Mouse (Mus musculus) frontal cortex, postnatal 36 days (tissue): Measurements from ENCODE around the gene 1700019D03Rik.

Source experiments
- DNase-seq, 2 experiments: peaks; one replicate each; pipeline ENCODE4 v3.0.0; 2022; ENCODE audit warnings: low spot score in 2 of 2

1700019D03Rik gene

DNA sequence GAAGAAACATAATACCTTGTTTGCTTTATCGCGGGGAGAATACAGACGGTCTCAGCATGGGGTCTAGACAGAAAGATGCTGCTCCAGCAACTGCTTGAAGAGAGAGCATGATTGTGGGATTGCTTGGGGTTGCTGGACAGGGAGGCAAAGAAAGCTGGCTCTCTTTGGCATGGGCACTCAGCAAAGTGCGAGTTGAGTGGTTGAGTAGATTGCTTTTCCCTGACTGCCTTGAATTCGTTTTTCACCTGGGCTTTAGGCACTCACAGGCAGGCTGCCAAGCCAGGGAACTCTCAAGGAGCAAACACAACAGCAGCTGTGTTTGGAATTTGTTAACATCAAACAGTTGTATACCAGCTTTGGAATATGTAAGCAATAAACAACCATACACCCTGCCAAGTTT is at the start of gene 1700019D03Rik:
TSS of gene 1700019D03Rik (minus strand) at position 101 of the 400 bp plus-strand sequence.
- DNase-seq = no peak

DNA sequence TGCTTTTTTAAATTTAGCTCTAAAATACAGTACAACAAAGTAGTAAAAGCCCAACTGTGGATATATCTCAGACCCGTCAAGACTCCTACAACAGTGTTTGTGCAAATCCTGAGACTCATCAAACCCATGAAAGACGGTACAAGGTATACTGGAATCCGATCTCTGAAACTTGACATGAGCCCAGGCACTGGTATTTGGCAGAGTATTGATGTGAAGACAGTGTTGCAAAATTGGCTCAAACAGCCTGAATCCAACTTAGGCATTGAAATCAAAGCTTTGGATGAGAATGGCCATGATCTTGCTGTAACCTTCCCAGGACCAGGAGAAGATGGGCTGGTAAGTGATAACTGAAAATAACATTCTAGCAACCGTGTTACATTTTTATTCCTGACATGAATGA is 43.9 kb upstream of the 1700019D03Rik start:
- no peak for DNase-seq

DNA sequence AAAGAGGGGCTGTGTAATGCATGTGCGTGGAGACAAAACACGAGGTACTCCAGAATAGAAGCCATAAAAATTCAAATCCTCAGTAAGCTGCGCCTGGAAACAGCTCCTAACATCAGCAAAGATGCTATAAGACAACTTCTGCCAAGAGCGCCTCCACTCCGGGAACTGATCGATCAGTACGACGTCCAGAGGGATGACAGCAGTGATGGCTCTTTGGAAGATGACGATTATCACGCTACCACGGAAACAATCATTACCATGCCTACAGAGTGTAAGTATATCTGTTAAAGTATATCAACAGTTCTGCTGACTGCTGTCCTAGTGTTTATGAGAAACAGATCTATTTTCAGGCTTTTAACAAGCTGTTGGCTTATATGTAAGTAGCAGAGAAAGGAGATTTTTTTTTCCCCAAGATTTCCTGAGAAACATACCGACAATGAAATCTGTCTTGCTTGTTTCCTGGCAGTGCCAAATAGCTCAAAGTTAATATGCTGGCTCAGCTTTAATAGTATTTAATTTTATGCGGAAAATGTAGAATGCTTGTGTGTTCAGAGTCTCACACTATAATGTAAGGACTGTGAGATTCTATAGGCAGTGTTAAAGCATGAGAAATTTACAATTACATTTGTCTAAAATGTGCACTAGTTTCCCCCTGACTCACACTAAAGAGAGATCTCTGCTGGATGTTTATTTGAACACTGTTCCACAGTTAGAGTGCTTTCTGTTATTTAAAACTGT is 42.1 kb upstream of the 1700019D03Rik start:
- peak; percentile 27 to 60 for DNase-seq

DNA sequence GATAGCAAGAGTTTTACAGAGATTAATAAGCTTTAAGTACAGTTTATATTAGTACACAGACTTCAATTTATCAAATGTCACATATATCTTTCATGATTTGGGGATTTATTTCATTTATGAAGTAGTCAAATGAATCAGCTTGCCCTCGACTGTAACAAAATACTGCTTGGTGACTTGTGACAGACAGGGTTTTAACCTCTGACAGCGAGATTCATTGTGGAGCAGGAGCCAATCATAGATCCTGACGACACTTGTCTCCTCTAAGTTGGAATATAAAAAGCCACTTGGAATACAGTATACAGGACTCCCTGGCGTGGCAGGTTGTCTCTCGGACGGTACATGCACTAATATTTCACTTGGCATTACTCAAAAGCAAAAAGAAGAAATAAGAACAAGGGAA is 41.4 kb upstream of the 1700019D03Rik start, which contains the start of gene Mstn:
TSS of gene Mstn (plus strand) at position 301 of the 400 bp plus-strand sequence.
- DNase-seq = no peak

DNA sequence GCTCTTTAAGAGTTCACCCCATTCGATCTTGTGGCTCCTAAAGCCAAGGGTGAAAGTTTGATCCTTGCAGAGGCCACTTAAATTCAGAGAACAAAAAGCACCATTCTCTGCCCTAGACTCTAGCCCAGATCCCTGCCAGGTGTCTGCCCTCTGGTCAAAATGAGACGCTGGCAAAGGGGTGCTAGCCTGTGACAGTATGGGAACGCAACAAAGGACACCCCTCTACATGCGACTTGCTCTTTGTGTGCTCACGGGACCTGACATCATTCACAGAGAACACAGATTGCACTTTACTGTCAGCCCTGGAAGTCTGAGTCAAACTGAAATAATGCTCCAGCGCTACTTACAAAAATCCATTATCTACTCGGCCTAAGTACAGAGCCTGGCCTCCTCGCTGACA is 40.5 kb upstream of the 1700019D03Rik start:
- DNase-seq = no peak

DNA sequence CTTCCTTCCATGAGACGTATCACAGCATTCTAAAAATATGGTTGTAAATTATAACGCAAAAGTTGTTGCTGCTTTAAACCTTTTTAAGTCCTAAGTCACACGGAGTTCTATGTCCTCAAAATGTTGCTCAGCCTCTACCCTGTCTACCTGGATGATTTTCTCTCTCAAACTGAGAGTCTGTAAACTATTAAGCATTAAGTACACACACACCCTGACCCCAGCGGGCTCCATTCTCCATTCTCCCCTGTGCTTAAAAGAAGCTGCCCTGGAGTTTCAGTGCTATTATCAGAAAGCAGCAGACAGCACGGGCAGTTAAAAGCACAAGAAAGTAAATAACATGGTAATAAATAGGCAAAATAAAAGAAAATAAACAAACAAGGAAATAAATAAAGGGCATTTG is 39.1 kb upstream of the 1700019D03Rik start:
- no peak for DNase-seq

DNA sequence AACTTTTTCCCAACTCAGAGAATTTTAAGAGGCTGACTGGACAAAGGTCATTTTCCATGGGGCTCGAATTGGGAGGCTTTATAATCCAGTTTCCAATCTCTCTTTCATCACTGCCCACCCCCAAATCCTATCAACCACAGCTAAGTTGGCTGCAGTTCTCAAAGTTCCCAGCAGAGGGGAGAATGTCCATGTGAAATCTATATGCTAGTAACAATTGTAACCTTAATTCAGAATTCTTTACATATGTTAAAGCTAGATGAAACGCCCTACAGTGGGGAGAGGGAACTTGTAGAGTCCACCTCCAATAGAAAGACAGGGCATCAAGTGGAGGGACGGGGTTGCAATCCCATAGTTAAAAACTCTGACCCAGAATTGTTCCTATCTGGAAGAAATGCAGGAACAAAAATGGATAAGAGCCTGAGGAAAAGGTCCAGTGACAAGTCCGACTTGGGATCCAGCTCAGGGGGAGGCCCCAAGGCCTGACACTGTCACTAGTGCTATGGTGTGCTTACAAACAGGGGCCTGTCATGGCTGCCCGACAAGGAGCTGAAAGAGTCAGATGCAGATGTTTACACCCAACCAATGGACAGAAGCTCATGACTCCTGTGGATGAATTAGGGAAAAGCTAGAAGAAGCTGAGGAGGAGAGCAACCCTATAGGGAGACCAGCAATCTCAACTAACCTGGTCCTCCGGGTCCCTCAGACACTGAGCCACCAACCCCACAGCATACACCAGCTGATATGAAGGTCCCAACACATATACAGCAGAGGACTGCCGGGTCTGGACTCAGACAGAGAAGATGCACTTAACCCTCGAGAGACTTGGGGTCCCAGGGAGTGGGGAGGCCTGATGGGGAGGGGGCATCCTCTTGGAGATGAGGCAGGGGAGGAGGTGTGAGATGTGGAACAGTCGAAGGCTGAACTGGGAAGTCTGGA is 33.4 kb upstream of the 1700019D03Rik start:
- peak; percentile 71 to 76 for DNase-seq

DNA sequence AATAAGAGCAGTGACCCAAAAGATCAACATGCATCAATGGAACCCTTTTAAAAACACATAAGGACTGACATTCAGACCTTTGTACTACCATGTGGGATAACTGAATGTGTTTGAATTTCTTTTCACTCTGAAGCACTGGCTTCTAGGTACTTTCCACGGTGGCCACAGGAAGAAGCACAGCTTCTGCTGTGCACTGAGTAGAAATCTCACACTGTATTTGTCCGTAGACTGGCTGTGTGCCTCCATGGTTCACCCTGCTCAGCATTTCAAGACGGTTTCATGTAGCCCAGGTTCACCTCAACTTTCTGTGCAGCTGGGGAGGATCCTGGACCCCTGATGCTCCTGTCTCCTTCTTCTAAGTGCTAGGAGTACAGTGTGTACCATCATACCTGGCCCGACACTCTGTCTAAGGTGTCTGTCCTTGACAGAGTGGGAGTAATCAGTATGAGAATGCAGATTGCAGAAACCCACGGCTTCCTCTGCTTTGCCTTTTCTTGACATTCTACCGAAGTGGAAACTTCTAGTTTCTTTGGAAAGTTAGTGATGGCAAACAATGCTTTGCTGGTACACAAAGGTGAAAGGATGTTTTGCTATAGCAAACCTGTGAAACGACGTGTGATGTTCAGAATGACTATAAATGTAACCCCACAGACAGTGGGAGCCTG is 29.9 kb upstream of the 1700019D03Rik start:
- DNase-seq = no peak

DNA sequence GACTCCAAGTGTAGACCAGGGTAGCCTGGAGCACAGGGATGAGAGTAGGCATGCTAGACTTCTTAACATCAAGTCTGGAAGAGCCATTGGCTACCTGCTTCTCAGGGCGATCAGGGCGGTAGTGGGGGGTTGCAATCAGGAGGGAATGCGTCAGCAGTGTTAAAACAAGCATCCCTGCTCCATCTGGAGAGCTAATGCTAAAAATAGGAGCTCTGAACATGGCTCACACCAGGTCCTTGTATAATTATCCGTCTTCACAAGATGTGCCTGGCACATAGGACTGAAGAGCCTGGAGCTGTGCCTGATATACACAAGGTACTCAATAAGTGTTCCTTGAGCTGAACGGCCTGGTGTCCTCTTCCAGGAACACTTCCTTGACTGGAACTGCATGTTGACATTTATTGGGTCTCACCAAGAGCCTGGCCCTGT is 17.5 kb upstream of the 1700019D03Rik start:
- DNase-seq = no peak

DNA sequence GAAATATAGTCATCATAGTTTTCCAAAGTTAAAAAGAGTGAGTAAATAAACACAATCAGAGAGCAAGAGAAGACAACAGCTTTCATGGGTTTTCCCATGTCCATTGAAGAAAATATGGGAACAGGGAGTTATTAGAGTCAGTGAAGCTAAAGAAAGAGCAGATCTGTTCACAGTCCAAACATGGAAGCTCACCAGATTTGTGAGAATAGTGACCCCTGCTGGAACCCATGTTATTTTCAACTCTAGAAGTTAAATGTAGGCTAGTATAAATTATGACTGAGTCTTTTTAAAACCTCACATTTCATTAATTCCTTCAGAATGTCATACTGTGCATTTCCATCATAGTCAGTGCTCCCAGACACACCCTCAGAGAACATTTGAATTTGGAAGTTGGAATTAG is 12.6 kb upstream of the 1700019D03Rik start:
- DNase-seq = peak in 1 of 2 experiments; percentile 32

DNA sequence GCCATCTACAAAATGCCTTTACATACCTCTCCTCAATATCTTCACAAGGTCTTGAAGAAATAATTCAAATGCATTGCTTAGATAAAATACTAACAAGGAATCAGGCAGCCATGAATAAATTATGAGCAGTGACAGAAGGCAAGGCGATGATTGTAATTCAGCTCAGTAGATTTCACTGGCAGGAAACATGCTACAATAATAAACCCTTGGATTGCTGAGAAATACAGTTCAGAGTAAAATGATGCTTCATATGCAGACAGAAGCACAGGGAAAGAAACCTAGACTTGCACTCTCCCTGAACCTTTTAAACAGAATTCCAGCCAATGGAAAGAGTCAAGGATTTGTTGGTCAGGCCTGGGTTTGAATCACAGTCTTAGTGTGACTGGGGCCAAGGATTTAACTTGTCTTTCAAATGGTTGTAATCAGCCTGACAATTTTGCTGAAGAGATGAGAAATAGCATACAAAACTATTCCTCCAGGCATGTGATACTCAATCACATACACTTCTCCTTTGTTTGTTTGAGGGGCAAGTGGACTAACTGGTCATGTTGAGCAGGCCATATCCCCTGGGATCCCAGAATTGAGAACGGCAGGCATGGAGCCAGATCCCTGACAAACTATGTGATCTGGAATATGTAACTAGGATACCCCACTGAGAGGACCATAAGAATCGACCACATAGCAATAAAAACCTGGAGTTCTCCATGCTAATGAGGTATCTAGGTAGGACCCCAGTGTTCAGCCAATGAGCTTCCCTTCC is 1.1 kb downstream of the 1700019D03Rik start:
- DNase-seq = no peak

DNA sequence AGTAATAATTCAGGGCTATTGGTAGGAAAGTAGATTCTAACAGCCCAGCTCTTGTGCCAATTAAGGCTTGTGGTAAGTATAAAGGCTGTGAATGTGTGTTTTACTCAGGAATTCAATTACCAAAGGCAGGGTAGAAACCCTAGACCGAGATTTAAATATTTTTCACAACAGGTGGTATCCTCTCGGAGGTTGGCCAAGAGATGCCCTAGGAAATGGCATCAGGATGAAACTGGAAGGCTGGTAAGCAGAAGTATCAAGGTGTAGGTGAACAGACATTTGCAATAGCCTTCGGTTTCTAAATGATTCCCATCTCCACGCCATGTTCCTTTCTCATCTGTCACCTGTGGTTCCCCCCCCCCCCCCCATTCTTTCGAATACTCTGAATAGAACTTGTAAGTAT is 4.4 kb downstream of the 1700019D03Rik start:
- DNase-seq = no peak

DNA sequence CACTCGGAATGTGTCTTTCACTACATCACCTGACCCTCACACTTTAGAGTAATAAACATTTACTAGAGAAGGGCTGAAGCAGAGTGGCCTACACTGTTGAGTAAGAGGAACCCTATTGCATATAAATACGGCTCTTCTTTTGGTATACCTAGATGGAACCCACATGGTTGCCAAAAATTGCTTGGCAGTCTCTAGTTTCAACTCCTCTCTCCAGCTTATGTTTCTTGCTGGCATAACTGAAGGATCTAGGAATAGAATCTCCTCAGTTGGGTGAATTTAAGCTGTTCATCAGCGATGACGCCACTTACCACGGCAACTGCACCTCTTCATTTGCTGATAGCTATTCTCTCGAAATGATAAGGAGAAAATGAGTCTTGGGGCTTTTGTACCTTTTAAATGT is 5.3 kb downstream of the 1700019D03Rik start:
- DNase-seq = peak in 1 of 2 experiments; percentile 57

DNA sequence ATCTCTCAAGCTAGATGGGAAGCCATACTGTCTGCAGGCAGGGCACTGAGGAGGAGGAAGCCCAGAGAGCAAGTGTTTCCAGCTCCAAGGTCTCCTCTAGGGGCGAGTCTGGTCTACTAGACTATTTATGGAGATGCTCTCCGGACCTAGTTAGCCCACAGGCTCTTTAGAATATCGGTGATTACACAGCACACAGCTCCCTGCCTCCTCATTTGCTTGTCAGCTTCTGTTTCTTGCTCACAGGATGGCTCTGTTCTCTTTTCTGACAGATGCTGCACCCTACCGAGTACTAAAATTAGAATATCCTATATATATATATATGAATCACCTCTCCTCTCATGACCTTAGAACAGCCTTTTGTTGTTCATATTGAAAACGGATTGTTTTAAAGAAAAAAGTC is 33.3 kb downstream of the 1700019D03Rik start:
- DNase-seq = peak; percentile 35 to 59

DNA sequence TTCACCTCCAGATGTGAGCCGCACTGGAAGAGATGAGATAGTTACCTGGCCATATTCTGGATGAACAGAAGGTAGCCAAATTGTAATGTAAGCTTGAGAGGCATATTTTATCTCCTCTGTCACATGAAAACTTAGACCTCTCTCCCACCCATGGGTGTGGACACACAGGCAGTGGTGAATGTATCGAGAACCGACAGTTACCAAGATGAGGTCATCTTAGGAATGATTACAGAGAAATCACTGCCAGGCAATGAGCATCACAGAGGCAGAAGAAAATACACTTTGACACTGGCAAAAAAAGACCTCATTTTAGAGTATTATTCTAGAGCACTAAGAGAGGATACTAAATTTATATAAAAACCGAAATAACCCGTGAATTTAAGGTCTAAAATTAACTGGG is 46.8 kb downstream of the 1700019D03Rik start:
- DNase-seq = no peak

DNA sequence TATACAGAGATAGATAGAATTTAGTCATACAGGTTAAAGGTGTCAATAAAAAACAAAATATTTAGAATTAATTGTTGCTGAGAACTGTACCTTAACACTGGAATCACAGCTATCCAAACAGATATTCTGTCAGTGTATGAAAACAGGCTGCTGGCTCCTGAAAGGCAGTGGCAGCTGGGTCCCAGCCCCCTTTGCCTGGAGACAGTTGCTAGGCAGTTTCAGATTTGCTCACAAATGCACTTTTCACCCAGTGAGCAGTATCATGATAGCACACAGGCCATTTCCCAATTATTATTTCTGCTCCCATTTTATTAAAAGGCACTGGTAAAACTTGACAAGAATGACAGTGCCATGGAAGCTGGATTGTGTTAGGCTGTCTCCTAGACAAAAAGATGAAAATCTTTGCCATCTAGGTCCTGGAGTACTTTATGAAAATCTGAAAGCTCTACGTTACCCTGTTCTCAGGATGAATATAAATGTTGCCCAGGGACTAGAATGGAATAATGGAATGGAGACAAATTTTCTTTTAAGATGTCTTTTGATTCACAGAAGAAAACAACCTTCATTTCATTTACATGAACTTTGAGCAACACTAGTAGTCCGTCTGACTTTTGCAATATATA is 48.0 kb downstream of the 1700019D03Rik start:
- DNase-seq = no peak

DNA sequence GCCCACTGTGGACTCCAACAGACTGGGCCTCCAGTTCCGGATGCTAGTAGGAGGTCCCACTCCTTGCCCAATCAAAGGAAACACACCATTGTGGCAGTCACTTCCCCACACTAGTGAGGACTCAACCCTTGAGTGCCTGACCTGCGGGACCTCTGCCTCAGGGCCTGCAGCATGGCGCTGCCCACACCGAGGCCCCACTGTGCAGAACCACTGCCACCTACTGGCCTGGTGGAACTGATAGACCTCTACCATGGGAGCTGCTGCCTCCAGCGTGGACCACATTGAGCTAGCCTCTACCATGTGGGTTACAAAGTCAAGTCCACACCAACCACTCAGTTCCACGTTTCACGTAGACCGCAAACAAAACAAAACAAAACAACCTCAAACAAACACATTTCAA is 55.4 kb downstream of the 1700019D03Rik start:
- no peak for DNase-seq

DNA sequence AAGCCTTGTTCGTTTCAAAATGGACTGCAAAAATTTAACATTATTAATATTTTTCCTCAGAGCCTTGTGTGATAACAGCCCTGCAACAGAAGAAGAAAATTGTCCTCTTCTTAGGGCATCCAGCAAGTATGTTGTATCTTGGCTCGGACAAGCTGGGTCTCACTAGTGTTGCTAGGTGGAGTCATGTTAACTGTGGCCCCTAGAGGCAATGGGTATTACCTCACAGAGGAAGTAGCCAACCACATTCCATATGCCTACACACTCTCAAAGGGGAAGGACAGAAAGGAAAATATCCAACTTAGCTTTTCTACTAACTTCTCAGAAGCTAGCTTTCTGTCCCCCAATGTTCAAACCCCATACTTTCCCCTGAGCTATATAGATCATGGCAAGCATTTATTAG is 56.9 kb downstream of the 1700019D03Rik start:
- DNase-seq = no peak

DNA sequence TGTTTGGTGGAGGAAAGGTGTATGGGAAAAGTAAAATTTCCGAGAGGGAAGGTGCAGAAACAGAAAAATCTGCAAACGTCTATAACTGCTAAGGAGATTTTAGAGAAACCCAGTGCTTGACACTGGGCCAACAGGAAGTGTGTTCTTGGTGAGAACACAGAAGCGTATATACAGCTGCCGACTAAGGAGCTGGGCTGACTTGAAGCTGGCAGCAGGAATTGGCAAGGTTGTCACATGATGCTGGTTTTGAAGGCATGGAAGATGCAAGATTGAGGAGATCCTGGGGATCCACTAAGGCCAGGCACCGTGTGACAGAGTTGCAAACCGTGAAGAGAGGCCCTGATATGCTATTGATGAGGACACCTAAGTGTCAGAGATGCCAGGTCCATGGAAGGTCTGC is 59.8 kb downstream of the 1700019D03Rik start:
- no peak for DNase-seq

DNA sequence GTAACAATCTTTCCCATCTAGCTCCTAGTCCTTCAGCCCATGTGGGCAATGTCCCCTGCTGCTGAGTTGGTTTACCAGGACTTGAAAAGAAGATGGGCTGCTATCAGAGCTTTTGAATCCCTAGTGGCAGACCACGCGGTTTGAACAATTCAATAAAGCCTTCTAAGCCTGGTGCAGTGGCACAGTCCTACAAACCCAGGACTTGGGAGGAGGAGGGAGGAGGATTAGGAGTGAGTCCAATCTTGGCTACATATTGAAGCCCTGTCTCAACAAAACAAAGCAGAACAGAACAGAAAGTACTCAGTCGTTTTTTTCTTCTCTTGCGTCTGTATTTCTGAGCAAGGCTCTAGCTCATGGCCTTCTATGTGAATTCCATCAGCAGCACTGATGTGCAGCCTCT is 63.2 kb downstream of the 1700019D03Rik start:
- DNase-seq = no peak

DNA sequence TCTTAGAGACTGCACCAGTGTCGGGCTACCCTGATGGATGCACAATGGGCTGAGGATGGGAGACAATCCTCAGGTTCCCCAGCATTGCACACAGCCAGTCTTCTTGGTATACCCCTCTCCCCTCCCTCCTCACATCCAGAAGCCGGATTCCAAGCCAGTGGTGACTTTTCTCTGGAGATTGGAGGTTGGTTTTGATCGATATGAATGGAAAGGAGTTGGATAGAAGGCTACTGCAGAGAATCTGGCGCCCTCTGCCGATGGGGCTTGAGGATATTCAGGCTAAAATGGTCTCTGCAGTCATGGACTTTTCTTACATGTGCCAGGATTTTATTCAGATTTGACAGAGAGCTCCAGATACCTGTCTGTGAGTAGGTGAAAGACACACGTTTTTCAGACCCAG is 64.9 kb downstream of the 1700019D03Rik start:
- peak; percentile 49 to 69 for DNase-seq
